Mouse (Mus musculus) erythroblast, adult 5-6 weeks (primary cell): ENCODE results near the gene Tmed2. TPM values are rescaled to one million over a fixed set of nuclear protein-coding genes. Genes with fewer than 3 reads are reported as not detected.
A peak's percentile ranks its signal among the peaks of the same experiment; 100 is the strongest.
"Not testable (repeated sequence)": the region's sequence is repeated elsewhere in the genome, so short reads cannot be mapped to it uniquely, and the experiment has no call there.

Experiments used
- ATAC-seq: replicated peaks from 2 replicates; pipeline ENCODE4 v1.8.0; 2016; ENCODE audit warnings: moderate number of reproducible peaks, mild to moderate bottlenecking, moderate TSS enrichment, inconsistent platforms; ENCODE audit not compliant: poor library complexity, low FRiP score, severe bottlenecking
- total RNA-seq, 2 experiments: library from RNA; stranded (forward) in 1 of 2; stranded (reverse) in 1 of 2; fragments of 150-400 nt in 1 of 2; fragments of 200-764, 138-1000 nt in 1 of 2; gene quantifications; 2 replicates each; pipeline versions ENCODE4 v1.2.3 to v1.2.4; 2015 to 2017; ENCODE audit warnings: low replicate concordance in 2 of 2

Gene Tmed2
- total RNA-seq, 2 experiments from 2014 or later = 187 to 325 TPM

GRCm38 (mm10) chr5:124552558-124553307 is 12.2 kb downstream of the Tmed2 start, which contains the start of gene Ddx55:
TSS of gene Ddx55 (plus strand) at chr5:124552864.
- peak; percentile 94 for ATAC-seq

DNA sequence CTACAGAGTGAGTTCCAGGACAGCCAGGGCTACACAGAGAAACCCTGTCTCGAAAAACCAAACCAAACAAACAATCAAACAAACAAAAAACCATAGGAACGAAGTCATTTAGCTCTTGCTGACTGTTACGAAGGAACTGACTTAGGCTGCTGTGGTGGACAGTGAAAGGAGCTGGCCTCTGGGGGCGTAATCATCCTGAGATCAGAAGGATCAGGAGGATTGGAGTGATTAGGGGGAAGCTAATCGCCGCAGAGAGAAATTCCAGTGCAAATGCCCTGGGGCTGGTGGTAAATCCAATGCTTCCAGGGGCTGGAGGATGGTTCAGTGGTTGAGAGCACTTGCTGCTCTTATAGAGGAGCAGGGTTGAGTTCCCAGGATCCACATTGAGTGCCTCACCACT is 13.1 kb downstream of the Tmed2 start:
- ATAC-seq = no peak

DNA sequence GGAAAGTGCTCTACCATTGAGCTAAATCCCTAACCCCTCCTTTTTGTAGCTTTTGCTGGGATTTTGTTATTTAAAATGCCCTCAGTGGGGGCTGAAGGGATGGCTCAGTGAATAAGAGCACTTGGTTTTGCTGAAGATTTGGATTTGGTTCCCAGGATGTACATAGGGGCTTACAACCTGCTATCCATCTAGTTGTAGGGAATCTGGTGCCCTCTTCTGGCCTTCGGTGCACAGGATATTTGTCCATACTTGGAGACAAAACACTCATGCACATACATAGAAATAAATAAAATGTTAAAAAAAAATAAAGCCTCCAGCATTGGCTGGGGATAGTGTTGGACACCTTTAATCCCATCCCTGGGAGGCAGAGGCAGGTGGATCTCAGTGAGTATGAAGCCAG is 14.7 kb downstream of the Tmed2 start:
- no peak for ATAC-seq

- no peak for ATAC-seq
Measured at GRCm38 (mm10) chr5:124571068-124571467, 30.6 kb downstream of the Tmed2 start.

- ATAC-seq = no peak
Measured at GRCm38 (mm10) chr5:124575467-124575866, 35.0 kb downstream of the Tmed2 start.

DNA sequence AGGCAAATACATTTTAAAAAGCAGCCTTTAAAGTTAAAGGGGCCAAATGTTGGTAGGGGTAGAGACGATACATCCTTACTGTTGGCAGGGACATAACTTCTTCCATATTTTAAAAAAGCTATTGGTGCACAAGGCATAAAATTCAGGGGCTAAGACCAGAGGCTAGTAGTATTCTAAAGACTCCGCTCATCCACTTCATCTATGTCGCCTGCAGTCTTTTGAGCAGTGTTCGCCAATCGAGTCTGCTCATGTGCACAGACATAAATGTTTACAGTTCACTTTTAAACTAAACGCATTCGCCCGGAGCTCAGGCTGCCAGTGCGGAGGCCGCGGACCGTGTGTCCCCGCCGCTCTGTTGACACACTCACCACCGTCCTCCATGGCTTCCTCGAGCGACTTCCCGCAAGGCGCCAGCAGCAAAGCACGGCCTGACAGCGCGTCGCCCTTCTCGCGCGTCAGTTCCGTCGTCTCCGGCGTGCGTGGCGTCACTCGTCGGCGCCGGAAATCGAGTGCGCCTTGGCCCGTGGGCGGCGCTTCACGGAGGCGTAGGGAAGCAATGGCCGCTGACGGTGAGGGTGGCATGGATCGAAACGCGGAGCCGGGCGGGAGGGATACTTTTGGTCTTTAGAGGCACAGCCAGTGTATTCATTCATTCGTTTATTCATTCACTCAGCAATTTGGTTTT is 38.3 kb downstream of the Tmed2 start, which contains the start of the genes Eif2b1 and Gtf2h3:
TSS of gene Eif2b1 (minus strand) at position 499 of the 685 bp plus-strand sequence.
TSS of gene Gtf2h3 (plus strand) at position 508 of the 685 bp plus-strand sequence.
- peak; percentile 98 for ATAC-seq

DNA sequence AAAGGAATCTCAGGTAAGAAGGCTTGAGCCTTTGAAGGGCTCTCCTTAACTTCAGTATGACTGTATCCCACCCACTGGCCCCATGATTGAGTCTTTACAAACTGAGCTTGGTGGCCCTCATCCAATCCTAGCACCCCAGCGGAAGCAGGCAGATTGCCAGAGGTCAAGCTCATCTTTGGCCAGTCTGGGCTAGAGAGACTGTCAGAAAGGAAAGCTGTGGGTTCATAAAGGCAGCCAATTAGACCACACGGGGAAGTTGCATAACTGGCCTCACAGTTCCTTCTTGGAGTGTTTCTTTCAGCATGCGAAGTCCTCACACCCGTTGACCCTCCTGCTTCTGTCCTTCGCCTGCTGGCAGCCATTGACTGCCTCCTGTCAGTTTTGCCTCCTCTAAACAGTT is 42.0 kb downstream of the Tmed2 start:
- no peak for ATAC-seq

DNA sequence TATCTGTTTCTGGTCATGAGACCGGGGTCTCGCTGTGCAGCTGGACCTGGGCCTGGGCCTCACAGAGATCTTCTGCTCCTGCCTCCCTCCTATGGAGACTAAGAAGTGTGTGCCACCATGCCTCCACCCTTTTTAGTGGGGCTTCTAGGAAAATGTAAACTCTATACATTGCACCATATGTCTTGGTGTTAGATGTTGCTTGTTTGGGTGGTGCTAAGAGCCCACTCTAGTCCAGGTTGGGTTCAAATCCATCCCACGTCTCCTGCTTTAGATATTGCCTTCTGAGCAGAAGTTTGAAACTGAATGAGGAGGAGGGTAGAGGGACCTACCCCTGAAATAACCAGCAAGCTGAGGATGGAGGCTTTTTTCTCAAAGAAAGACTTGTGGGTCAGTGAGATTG is 52.3 kb downstream of the Tmed2 start:
- no peak for ATAC-seq

GRCm38 (mm10) chr5:124598224-124599174 is 58.0 kb downstream of the Tmed2 start:
- ATAC-seq = peak; percentile 82

- not testable (repeated sequence) for ATAC-seq
Measured at GRCm38 (mm10) chr5:124599726-124600125, 59.2 kb downstream of the Tmed2 start.

Other genes with a start within 250 kb of the Tmed2 start
- 3.1 and 14.4 TPM in 2 replicates for gene Mphosph9, start 212.7 kb upstream of the Tmed2 start, total RNA-seq (2015; ENCODE audit: low replicate concordance)
- gene Mphosph9, start 212.7 kb upstream of the Tmed2 start, total RNA-seq (2017; ENCODE audit: low replicate concordance) = 7.8 and 28.5 TPM in 2 replicates
- gene 2810006K23Rik, start 212.6 kb upstream of the Tmed2 start, total RNA-seq (2015; ENCODE audit: low replicate concordance) = 2.3 and 2.9 TPM in 2 replicates
- gene 2810006K23Rik, start 212.6 kb upstream of the Tmed2 start, total RNA-seq (2017; ENCODE audit: low replicate concordance) = 3.1 and 3.3 TPM in 2 replicates
- 46.4 and 55.1 TPM in 2 replicates for gene Cdk2ap1, start 177.6 kb upstream of the Tmed2 start, total RNA-seq (2015; ENCODE audit: low replicate concordance)
- 31.2 and 56.3 TPM in 2 replicates for gene Cdk2ap1, start 177.6 kb upstream of the Tmed2 start, total RNA-seq (2017; ENCODE audit: low replicate concordance)
- 23.4 and 29.4 TPM in 2 replicates for gene Sbno1, start 114.7 kb upstream of the Tmed2 start, total RNA-seq (2015; ENCODE audit: low replicate concordance)
- gene Sbno1, start 114.7 kb upstream of the Tmed2 start, total RNA-seq (2017; ENCODE audit: low replicate concordance) = 30.7 and 71.1 TPM in 2 replicates
- 89.3 and 92.4 TPM in 2 replicates for gene Kmt5a, start 100.8 kb upstream of the Tmed2 start, total RNA-seq (2015; ENCODE audit: low replicate concordance)
- 105 and 107 TPM in 2 replicates for gene Kmt5a, start 100.8 kb upstream of the Tmed2 start, total RNA-seq (2017; ENCODE audit: low replicate concordance)
- gene Rilpl2, start 62.3 kb upstream of the Tmed2 start, total RNA-seq (2015; ENCODE audit: low replicate concordance) = 9.4 and 19.0 TPM in 2 replicates
- gene Rilpl2, start 62.3 kb upstream of the Tmed2 start, total RNA-seq (2017; ENCODE audit: low replicate concordance) = 13.1 and 13.4 TPM in 2 replicates
- 3.8 TPM in 1 of 2 replicates, not detected in the other for gene Snrnp35, start 57.6 kb upstream of the Tmed2 start, total RNA-seq (2015; ENCODE audit: low replicate concordance)
- gene Snrnp35, start 57.6 kb upstream of the Tmed2 start, total RNA-seq (2017; ENCODE audit: low replicate concordance) = 6.0 and 6.8 TPM in 2 replicates
- gene Rilpl1, start 9.3 kb upstream of the Tmed2 start, total RNA-seq (2015; ENCODE audit: low replicate concordance) = not detected in 2 replicates
- 1.1 and 1.6 TPM in 2 replicates for gene Rilpl1, start 9.3 kb upstream of the Tmed2 start, total RNA-seq (2017; ENCODE audit: low replicate concordance)
- 0.38 and 2.9 TPM in 2 replicates for gene Ddx55, start 12.2 kb downstream of the Tmed2 start, total RNA-seq (2015; ENCODE audit: low replicate concordance)
- 0.85 and 5.0 TPM in 2 replicates for gene Ddx55, start 12.2 kb downstream of the Tmed2 start, total RNA-seq (2017; ENCODE audit: low replicate concordance)
- 14.4 and 18.1 TPM in 2 replicates for gene Eif2b1, start 38.4 kb downstream of the Tmed2 start, total RNA-seq (2015; ENCODE audit: low replicate concordance)
- gene Eif2b1, start 38.4 kb downstream of the Tmed2 start, total RNA-seq (2017; ENCODE audit: low replicate concordance) = 5.0 and 8.1 TPM in 2 replicates
- gene Gtf2h3, start 38.4 kb downstream of the Tmed2 start, total RNA-seq (2015; ENCODE audit: low replicate concordance) = 0.19 and 3.8 TPM in 2 replicates
- 10.3 and 10.6 TPM in 2 replicates for gene Gtf2h3, start 38.4 kb downstream of the Tmed2 start, total RNA-seq (2017; ENCODE audit: low replicate concordance)
- 6.1 and 7.3 TPM in 2 replicates for gene Atp6v0a2, start 87.9 kb downstream of the Tmed2 start, total RNA-seq (2015; ENCODE audit: low replicate concordance)
- 3.3 and 6.6 TPM in 2 replicates for gene Atp6v0a2, start 87.9 kb downstream of the Tmed2 start, total RNA-seq (2017; ENCODE audit: low replicate concordance)
- 2.9 TPM in 1 of 2 replicates, not detected in the other for gene Dnah10, start 184.4 kb downstream of the Tmed2 start, total RNA-seq (2015; ENCODE audit: low replicate concordance)
- under 0.01 TPM in 1 of 2 replicates, not detected in the other for gene Dnah10, start 184.4 kb downstream of the Tmed2 start, total RNA-seq (2017; ENCODE audit: low replicate concordance)